Mouse (Mus musculus) limb, embryonic 15.5 days (tissue): ENCODE results near the gene Rab36. TPM values are rescaled to one million over a fixed set of nuclear protein-coding genes. Genes with fewer than 3 reads are reported as not detected.

Source experiments
- ATAC-seq: fragments of 200-750 bp; cut with Nextera tagmentation; 2 replicates; pipeline ENCODE4 v1.8.0; 2017; ENCODE audit warnings: low read depth, moderate TSS enrichment; ENCODE audit not compliant: insufficient number of reproducible peaks, low FRiP score, low TSS enrichment
- H3K27ac ChIP-seq: fragments of 300-500 bp; sonication (generic); 2 replicates; pipeline ENCODE4 v1.5.1; 2015; ENCODE audit warnings: moderate library complexity, mild to moderate bottlenecking, inconsistent platforms
- H3K27me3 ChIP-seq: fragments of 300-500 bp; sonication (generic); 2 replicates; pipeline ENCODE4 v1.6.1; 2015; ENCODE audit warnings: inconsistent platforms
- H3K36me3 ChIP-seq: fragments of 300-500 bp; sonication (generic); 2 replicates; pipeline ENCODE4 v1.6.1; 2015; ENCODE audit warnings: inconsistent platforms
- H3K4me1 ChIP-seq: fragments of 300-500 bp; sonication (generic); 2 replicates; pipeline ENCODE4 v1.6.1; 2015; ENCODE audit warnings: inconsistent platforms
- H3K4me2 ChIP-seq: fragments of 300-500 bp; sonication (generic); 2 replicates; pipeline ENCODE4 v1.6.1; 2015; ENCODE audit warnings: mild to moderate bottlenecking, inconsistent platforms
- H3K4me3 ChIP-seq: fragments of 300-500 bp; sonication (generic); 2 replicates; pipeline ENCODE4 v1.5.1; 2015; ENCODE audit warnings: mild to moderate bottlenecking, inconsistent platforms
- H3K9ac ChIP-seq: fragments of 300-500 bp; sonication (generic); 2 replicates; pipeline ENCODE4 v1.6.1; 2015; ENCODE audit warnings: inconsistent platforms
- H3K9me3 ChIP-seq: fragments of 300-500 bp; sonication (generic); 2 replicates; pipeline ENCODE4 v1.6.1; 2016; ENCODE audit warnings: inconsistent platforms
- WGBS: fragments of 180-500 bp; shearing (Covaris S2); methylation state at CpG from one replicate; pipeline ENCODE4 v1.1.7; 2015; 5-methylcytosine and 5-hydroxymethylcytosine counted together
- polyA plus RNA-seq: library from polyadenylated mRNA; unstranded; fragments of >200 nt; fragmentation: Nextera tagmentation; extraction: Ambion mirVana; gene quantifications from 2 replicates; pipeline ENCODE4 v1.2.1, GENCODE M21; 2015

The Rab36 gene
- polyA plus RNA-seq, 1 experiment from 2014 or later = 6.7 TPM

DNA sequence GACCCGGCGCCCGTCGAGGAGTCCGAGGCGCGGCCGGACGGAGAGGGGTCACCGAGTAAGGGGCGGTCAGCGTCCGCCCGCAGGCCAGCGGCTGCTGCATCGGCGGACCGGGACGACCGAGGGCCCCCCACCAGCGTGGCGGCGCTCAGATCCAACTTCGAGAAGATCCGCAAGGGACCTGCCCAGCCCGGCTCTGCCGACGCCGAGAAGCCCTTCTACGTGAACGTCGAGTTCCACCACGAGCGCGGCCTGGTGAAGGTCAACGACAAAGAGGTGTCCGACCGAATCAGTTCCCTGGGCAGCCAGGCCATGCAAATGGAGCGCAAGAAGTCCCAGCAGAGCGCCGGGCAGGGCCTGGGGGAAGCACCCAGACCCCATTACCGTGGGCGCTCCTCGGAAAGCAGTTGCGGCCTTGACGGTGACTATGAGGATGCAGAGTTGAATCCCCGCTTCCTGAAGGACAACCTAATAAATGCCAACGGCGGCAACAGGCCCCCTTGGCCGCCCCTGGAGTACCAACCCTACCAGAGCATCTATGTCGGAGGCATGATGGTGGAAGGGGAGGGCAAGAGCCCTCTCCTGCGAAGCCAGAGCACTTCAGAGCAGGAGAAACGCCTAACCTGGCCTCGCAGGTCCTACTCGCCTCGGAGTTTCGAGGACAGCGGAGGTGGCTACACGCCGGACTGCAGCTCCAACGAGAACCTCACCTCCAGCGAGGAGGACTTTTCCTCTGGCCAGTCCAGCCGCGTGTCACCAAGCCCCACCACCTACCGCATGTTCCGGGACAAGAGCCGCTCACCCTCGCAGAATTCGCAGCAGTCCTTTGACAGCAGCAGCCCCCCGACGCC is 24.7 kb downstream of the Rab36 start:
- Histone ChIP-seq H3K27me3 (no peaks in the 10 kb centered on the region), H3K9ac (peak overlapping the region; percentile 63), H3K27ac (0 out of 2 replicates have a peak overlapping the region, but pooled peaks have one; percentile 69), H3K4me2 (peak overlapping the region; percentile 87), H3K4me1 (peaks cover 49% of the 10 kb centered on the region), H3K4me3 (peak overlapping the region; percentile 88), H3K36me3 (peaks cover 5% of the 10 kb centered on the region; the same call in 1 of the 2 replicates), H3K9me3 (no peaks in the 10 kb centered on the region)
- no peak for ATAC-seq
- WGBS = 2% methylated on average over 71 of the region's 71 CpGs

DNA sequence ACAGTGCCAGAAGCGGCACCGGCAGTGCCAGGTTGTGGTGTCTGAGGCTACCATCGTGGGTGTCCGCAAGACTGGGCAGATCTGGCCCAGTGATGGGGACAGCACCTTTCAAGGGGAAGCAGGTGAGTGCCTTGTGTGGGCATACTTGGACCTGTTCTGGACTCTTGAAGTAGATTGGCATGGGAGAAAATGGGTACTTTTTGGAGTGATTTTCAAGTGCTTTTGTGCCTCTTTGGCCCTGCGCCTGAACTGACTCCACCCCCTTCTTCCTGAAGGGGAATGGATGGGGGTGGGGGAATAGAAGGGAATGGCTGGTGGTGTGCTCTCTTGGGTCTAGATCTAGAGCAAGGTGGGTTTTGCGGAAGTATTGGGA is 25.3 kb downstream of the Rab36 start:
- peak overlapping the region; percentile 87 for H3K4me2 ChIP-seq
- H3K9me3 ChIP-seq = no peaks in the 10 kb centered on the region
- peaks cover 49% of the 10 kb centered on the region for H3K4me1 ChIP-seq
- H3K9ac ChIP-seq = peak overlapping the region; percentile 29
- H3K4me3 ChIP-seq = peak overlapping the region; percentile 88
- H3K36me3 ChIP-seq = peaks cover 5% of the 10 kb centered on the region; the same call in 1 of the 2 replicates
- no peak for ATAC-seq
- H3K27ac ChIP-seq = no peak overlapping the region
- WGBS = 12% methylated on average over 6 of the region's 6 CpGs
- H3K27me3 ChIP-seq = no peaks in the 10 kb centered on the region

DNA sequence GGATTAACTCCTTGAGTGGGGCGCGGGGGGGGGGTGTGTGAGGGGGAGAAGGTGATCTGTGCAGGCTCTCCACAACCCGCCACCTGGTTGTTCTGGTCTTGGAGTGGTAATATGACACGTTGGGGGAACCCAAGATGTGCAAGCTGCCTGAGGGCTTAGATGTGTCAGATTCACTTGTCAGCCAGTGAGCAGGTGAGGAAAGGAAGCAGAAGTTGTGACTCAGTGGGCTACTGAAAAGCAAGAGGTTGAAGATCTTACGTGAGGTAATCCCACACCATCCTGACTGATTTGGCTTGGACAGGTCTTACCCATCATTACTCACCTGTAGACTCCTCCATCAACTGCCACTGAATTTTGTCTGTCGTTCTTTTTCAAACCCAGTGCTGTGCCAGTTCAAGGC is 25.8 kb downstream of the Rab36 start:
- H3K9ac ChIP-seq = no peak overlapping the region
- H3K4me1 ChIP-seq = peaks cover 53% of the 10 kb centered on the region
- peak overlapping the region; percentile 88 for H3K4me3 ChIP-seq
- no peaks in the 10 kb centered on the region for H3K9me3 ChIP-seq
- peaks cover 5% of the 10 kb centered on the region; the same call in 1 of the 2 replicates for H3K36me3 ChIP-seq
- H3K4me2 ChIP-seq = peak overlapping the region; percentile 87
- WGBS = 36% methylated on average over 6 of the region's 6 CpGs
- no peak for ATAC-seq
- no peak overlapping the region for H3K27ac ChIP-seq
- H3K27me3 ChIP-seq = no peaks in the 10 kb centered on the region

DNA sequence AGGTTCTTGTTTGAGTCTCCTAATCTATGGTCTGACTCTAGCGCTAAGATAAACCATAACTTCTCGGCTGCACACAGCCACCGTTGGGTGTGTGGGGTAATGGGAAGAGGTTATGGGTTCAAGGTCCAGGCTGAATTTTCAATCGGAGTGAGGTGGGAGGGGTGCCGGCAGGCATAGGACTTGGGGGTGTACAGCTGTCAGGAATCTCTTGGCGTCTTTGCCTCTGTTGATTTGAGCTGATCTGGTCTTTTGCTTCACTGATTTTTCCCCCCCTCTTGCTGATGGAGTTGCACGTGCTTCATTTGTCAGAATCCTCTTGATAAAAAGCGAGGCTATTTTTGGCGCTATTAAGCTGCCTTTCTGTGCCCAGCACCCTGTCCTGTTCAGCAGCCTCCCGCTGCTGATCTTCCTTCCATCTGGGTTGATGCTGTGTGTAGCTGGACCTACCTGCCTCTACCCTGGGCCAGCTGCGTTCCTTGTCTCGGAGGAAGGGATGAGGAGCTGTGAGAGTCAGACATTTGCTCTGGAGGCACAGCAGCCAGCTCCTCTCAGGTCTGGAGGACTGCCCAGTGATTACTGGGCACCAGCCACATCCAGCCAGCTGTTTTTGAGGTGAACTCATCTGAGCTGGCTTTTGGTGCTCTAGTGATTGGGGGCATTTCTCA is 26.6 kb downstream of the Rab36 start:
- ATAC-seq = no peak
- Histone ChIP-seq H3K36me3 (peaks cover 5% of the 10 kb centered on the region; the same call in 1 of the 2 replicates), H3K9ac (no peak overlapping the region), H3K4me1 (peaks cover 59% of the 10 kb centered on the region), H3K27ac (no peak overlapping the region), H3K9me3 (no peaks in the 10 kb centered on the region), H3K27me3 (no peaks in the 10 kb centered on the region), H3K4me2 (peak overlapping the region; percentile 87), H3K4me3 (peak overlapping the region; percentile 88)
- 58% methylated on average over 12 of the region's 12 CpGs for WGBS

DNA sequence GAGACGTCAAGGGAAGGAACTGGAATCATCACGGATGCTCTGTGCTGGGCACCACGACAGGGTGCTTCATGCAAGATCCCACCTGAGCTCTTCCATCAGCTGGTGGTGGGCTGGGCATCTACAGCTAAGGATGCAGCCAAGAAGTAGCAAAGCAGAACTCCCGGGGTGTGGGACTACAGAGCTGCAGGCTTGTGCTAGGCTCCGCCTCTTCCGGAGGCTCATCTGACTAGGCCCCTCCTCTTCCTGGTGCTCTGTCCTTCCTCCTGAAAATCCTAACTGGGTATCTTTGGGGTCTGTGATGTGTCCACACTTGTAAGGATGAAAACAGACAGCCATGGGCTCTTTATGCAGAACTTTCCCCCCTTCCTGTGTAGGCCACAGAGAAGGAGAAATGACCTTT is 28.8 kb downstream of the Rab36 start:
- Histone ChIP-seq H3K36me3 (peaks cover 5% of the 10 kb centered on the region; the same call in 1 of the 2 replicates), H3K27me3 (no peaks in the 10 kb centered on the region), H3K4me3 (no peak overlapping the region), H3K27ac (no peak overlapping the region), H3K4me2 (no peak overlapping the region), H3K9ac (no peak overlapping the region), H3K9me3 (no peaks in the 10 kb centered on the region), H3K4me1 (peaks cover 56% of the 10 kb centered on the region)
- ATAC-seq = no peak
- WGBS = 74% methylated on average over 6 of the region's 6 CpGs

DNA sequence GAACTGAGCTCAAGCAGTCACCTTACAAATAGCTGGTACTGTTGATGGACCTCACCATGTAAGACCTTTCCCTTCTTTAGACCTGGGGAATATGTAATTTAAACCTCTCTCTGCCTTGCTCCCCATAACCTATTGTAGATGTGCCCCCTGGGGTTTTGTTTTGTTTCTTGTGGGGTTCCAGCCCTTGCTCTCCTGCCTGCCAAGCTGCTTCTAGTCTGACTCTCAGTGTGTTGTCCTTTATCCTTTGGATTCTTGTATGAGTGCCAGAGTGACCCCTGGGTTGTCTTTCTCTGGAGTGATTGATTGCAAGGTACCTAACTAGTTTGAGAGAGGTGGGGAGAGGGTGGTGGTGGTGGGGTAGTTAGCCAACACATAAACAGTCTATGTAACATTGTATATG is 30.6 kb downstream of the Rab36 start:
- no peak overlapping the region for H3K4me2 ChIP-seq
- H3K4me1 ChIP-seq = peaks cover 41% of the 10 kb centered on the region
- no peak for ATAC-seq
- H3K27me3 ChIP-seq = no peaks in the 10 kb centered on the region
- H3K9ac ChIP-seq = no peak overlapping the region
- no peak overlapping the region for H3K4me3 ChIP-seq
- H3K9me3 ChIP-seq = no peaks in the 10 kb centered on the region
- H3K27ac ChIP-seq = no peak overlapping the region
- H3K36me3 ChIP-seq = peaks cover 5% of the 10 kb centered on the region; the same call in 1 of the 2 replicates

DNA sequence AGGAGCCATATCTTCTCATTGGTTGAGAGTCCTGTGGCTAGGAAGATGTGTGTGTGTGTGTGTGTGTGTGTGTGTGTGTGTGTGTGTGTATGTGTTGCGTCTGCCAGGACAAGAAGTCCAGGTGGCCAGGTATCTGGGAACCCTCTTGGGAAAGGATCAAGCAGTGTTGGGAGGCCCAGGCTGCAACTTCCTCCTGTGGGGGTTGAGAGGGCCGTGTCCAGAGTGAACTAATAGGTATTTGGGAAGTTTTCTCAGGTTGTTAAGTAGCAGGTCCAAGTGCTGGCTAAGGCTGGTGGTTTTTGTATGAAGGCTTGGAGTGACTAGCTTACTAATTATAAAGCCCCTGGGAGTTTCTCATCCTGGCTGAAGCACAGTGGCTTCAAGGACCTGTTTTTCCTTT is 31.2 kb downstream of the Rab36 start:
- H3K4me3 ChIP-seq = no peak overlapping the region
- no peaks in the 10 kb centered on the region for H3K27me3 ChIP-seq
- no peak for ATAC-seq
- 39% methylated on average over 2 of the region's 2 CpGs for WGBS
- H3K9me3 ChIP-seq = no peaks in the 10 kb centered on the region
- H3K36me3 ChIP-seq = peaks cover 5% of the 10 kb centered on the region; the same call in 1 of the 2 replicates
- no peak overlapping the region for H3K4me2 ChIP-seq
- no peak overlapping the region for H3K27ac ChIP-seq
- peaks cover 35% of the 10 kb centered on the region for H3K4me1 ChIP-seq
- H3K9ac ChIP-seq = no peak overlapping the region

DNA sequence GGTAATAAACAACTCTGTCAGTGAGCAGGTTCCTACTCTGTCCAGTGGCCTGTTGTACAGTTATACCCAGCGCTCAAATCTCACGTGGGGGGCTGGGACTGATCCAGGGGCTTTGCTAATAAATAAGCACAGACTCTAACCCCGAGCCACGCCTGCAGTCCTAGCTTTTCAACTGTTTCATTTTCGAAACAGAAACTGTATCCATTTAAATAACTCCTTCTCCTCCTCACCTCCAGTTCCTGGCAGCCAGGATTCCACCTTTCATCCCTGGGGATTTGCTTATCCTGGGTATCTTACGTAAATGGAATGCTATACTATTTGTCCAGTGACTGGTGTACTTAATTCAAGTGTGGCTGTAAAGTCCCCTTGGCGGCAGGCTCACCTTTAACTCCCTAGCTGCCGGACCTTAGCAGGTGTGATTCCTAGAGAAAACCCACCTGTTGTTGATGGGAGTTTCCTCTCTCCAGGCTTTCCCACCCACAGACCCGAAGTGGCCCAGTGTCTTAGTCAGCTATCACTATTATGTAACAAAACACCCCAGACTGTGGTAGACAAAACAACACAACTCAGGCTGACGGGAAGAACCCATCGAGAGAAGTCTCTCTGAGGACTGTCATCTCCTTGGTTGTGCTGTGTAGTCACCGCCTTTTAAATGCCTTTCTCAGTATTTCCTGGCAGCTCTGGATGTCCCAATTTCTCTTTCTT is 31.9 kb downstream of the Rab36 start:
- no peak overlapping the region for H3K4me2 ChIP-seq
- peaks cover 5% of the 10 kb centered on the region; the same call in 1 of the 2 replicates for H3K36me3 ChIP-seq
- no peaks in the 10 kb centered on the region for H3K9me3 ChIP-seq
- no peak overlapping the region for H3K9ac ChIP-seq
- WGBS = 47% methylated on average over 12 of the region's 12 CpGs
- H3K4me1 ChIP-seq = peaks cover 28% of the 10 kb centered on the region
- H3K27me3 ChIP-seq = no peaks in the 10 kb centered on the region
- H3K27ac ChIP-seq = no peak overlapping the region
- H3K4me3 ChIP-seq = no peak overlapping the region
- no peak for ATAC-seq

DNA sequence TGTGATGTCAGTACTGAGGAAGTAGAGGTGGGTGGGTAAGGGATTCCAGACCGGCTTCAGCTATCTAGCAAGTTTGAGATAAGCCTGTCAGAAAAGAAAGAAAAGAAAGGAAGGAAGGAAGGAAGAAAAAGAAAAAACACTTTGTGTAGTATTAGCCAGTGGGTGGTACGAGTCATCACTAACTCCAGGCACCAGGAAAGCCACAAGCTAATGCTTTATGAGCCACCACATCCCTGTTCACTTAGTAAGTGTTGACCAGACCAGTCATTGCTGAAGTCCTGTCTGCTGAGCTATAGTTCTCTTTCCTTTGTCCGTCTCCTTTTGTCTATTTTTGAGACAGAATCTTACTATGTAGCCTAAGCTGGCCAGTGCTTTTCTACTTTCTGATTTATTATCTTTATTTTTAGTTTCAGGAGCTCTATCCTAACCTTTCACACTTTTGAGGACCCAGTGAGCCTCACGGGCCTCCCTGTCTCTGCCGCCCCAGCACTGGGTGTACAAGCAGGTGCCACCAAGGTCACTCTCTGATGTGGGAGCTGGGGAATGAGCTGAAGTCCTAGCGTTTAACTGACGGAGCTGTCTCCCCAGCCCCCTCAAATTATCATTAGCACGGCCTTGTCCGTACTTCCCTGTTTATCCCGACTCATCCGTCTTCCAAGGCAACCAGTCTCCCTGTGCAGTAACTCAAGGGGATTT is 33.6 kb downstream of the Rab36 start:
- ATAC-seq = no peak
- peaks cover 5% of the 10 kb centered on the region; the same call in 1 of the 2 replicates for H3K36me3 ChIP-seq
- no peak overlapping the region for H3K4me2 ChIP-seq
- no peak overlapping the region for H3K27ac ChIP-seq
- H3K9ac ChIP-seq = no peak overlapping the region
- H3K27me3 ChIP-seq = no peaks in the 10 kb centered on the region
- no peak overlapping the region for H3K4me3 ChIP-seq
- H3K4me1 ChIP-seq = peaks cover 19% of the 10 kb centered on the region; the same call in 1 of the 2 replicates
- H3K9me3 ChIP-seq = no peaks in the 10 kb centered on the region
- WGBS = 74% methylated on average over 11 of the region's 11 CpGs

DNA sequence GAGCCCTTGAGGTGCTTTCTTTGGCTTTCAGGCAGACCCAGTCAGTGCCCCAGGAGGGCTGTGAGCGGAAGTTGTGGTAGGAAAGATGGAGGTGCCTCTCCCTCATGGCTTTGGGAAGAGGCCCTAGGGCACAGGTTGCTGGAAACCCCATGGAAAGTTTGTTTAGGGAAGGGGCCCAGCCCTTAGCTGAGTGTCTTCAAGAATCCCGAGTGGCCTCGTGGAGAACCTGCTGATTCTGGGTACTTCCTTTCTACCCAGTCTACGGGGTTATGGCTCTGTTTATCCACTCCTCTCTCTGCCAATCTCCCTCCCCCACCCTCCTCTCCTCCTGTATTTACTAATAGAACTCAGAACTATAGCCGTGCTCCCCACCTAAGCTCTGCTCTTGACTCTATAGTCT is 38.8 kb downstream of the Rab36 start:
- H3K27me3 ChIP-seq = no peaks in the 10 kb centered on the region
- no peak overlapping the region for H3K4me2 ChIP-seq
- H3K9me3 ChIP-seq = no peaks in the 10 kb centered on the region
- peaks cover 6% of the 10 kb centered on the region; the same call in 1 of the 2 replicates for H3K4me1 ChIP-seq
- 73% methylated on average over 5 of the region's 5 CpGs for WGBS
- H3K27ac ChIP-seq = no peak overlapping the region
- H3K9ac ChIP-seq = no peak overlapping the region
- H3K4me3 ChIP-seq = no peak overlapping the region
- 0 out of 2 replicates have a peak, but pooled peaks cover 4% of the 10 kb centered on the region for H3K36me3 ChIP-seq
- ATAC-seq = no peak
